Mouse (Mus musculus) megakaryocyte-erythroid progenitor cell, adult 5-6 weeks (primary cell): ENCODE measurements at regions not wholly inside any gene's neighbourhood (a gene's known extent, or its start where the extent isn't known, plus 50 kb on each side); places are given as distances from the start of the nearest gene placed in this dataset.
"Not testable (repeated sequence)": the region's sequence is repeated elsewhere in the genome, so short reads cannot be mapped to it uniquely, and the experiment has no call there.

Experiments
- ATAC-seq: replicated peaks from 2 replicates; pipeline ENCODE4 v1.8.0; 2016; ENCODE audit warnings: mild to moderate bottlenecking, inconsistent platforms; ENCODE audit not compliant: severe bottlenecking, poor library complexity, low FRiP score, low TSS enrichment

GRCm38 (mm10) chr6:67681641-67682040 lies 146.0 kb upstream of the Tacstd2 start:
- ATAC-seq: not testable (repeated sequence)

GRCm38 (mm10) chr6:67679106-67679505 lies 143.5 kb upstream of the Tacstd2 start:
- ATAC-seq: 0 out of 2 replicates have a peak, but pooled peaks have one; percentile 13

- not testable (repeated sequence) for ATAC-seq
These were observed 139.1 kb upstream of the Tacstd2 start for GRCm38 (mm10) chr6:67674717-67675116.

GRCm38 (mm10) chr6:67673316-67673715 lies 137.7 kb upstream of the Tacstd2 start:
- ATAC-seq: not testable (repeated sequence)

- ATAC-seq: not testable (repeated sequence)
These were observed 132.5 kb upstream of the Tacstd2 start for GRCm38 (mm10) chr6:67668073-67668472.

GRCm38 (mm10) chr6:67631617-67632016 lies 96.0 kb upstream of the Tacstd2 start:
- ATAC-seq: no peak

- ATAC-seq: no peak
These were observed 74.8 kb upstream of the Tacstd2 start for GRCm38 (mm10) chr6:67610402-67610801.

GRCm38 (mm10) chr6:67609461-67609860 lies 73.9 kb upstream of the Tacstd2 start:
- ATAC-seq: not testable (repeated sequence)
